Mouse (Mus musculus) urinary bladder, postnatal 4 days (tissue): ENCODE data around the gene Galnt10.
"Not testable (repeated sequence)": the region's sequence is repeated elsewhere in the genome, so short reads cannot be mapped to it uniquely, and the experiment has no call there.

Experiments used
- DNase-seq, 2 experiments: peaks; one replicate each; pipeline ENCODE4 v3.0.0; 2021 to 2022; ENCODE audit warnings: low spot score in 2 of 2

The Galnt10 gene

DNA sequence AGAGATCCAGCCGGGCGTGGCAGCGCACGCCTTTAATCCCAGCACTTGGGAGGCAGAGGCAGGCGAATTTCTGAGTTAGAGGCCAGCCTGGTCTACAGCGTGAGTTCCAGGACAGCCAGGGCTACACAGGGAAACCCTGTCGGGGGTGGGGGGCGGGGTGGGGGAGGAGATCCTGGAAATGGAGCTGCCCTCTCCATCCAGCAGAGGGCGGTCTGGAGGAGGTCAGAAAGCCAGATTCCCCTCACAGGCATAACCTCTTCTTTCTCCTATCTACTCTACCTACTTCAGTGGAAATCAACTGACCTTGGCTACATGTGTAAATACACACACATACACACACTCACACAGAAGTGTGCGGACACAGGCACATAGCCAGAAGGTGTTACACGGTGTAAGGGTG lies 180.0 kb downstream of the Galnt10 start:
- not testable (repeated sequence) for DNase-seq

GRCm38 (mm10) chr11:57827048-57827914 lies 182.0 kb downstream of the Galnt10 start:
- DNase-seq, result no peak

GRCm38 (mm10) chr11:57827915-57828545 lies 182.8 kb downstream of the Galnt10 start:
- DNase-seq, result no peak

DNA sequence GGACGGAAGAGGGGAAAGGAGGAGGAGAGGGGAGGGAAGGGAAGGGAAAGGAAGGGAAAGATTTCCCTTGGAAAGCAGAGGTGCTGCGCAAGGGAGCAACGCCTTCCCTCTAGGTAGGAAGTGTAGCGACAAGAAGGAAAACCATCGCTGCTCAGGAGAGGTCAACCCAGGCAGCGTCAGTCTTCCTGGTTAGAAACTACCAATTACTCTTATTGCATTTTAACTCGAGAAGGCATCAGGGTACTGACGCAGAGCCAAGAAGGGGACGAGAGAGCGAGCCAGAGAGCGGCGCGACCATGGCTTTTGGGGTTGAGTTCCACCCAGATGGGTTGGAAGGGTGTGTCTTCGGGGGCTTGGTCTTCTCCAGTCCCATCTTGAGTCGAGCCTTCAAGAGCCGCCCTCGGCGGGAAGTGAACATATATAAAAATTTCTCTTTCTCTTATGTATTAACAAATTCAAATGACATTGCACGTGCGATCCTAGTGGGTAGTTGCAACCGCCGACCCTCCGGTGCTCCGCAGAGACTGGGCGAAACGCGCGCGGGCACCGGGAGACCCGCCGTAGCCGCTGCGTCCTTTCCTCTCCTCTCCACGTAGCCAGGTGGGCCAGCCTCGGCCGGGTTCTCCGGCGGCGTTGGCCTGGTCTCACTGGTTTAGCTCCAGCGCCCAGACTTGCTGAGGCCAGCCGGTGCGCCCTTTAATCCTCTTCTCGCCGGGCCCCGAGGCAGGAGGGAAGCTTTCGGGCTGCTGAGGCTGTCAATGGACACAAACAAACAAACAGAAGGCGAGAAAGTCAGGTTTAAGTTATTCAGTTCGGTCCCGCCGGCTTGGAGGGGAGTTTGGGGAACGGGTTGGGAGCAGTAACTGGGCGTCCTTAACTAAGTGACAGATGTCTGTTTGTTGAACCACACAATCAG lies 184.0 kb downstream of the Galnt10 start:
- no peak for DNase-seq

GRCm38 (mm10) chr11:57829871-57830775 lies 184.9 kb downstream of the Galnt10 start:
- DNase-seq, result no peak

DNA sequence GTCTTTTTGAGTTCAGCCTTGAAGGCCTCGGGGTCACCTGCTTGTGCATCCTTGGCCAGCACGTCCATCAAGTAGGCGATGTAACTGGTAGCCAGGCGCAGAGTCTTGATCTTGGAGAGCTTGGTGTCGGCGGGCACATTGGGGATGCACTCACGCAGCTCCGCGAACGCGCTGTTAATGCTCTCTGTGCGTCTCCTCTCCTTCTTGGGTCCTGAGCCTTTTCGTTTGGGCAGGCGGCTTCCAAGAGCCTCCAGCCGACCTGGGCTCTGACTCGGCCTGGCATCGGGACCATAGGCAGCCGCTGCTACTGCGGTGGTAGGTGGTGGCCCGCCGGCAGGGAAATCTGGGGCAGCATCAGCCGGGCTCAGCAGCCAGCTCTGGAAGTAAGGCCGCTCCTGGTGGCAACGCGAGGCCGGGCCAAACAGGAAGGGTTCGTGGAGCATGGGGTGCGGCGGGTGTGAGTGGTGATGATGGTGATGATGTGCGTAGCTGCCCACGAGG lies 186.1 kb downstream of the Galnt10 start:
- DNase-seq, result no peak

DNA sequence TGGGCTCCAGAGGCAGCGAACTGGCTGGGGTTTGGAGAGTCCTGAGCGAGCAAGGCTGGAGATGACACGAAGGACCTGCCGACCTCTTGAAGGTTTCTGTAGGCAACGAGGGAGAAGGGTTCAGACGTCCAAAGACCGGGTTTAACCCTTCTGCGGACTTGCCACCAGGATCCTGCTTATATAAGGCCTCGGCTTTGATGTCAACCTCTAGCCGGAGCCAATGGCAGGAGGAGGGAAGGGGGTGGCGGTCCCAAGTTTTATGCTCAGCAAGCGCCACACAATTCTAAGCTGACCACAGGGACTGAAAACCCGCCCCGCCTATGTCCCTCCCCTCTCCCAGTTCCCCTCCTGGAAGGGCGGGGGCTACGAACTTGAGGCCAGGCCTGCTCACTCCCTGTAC lies 186.6 kb downstream of the Galnt10 start:
- DNase-seq, result no peak

GRCm38 (mm10) chr11:57832552-57833201 lies 187.4 kb downstream of the Galnt10 start, which contains the start of gene Hand1:
TSS of gene Hand1 (minus strand) at chr11:57832818.
- DNase-seq, result no peak

DNA sequence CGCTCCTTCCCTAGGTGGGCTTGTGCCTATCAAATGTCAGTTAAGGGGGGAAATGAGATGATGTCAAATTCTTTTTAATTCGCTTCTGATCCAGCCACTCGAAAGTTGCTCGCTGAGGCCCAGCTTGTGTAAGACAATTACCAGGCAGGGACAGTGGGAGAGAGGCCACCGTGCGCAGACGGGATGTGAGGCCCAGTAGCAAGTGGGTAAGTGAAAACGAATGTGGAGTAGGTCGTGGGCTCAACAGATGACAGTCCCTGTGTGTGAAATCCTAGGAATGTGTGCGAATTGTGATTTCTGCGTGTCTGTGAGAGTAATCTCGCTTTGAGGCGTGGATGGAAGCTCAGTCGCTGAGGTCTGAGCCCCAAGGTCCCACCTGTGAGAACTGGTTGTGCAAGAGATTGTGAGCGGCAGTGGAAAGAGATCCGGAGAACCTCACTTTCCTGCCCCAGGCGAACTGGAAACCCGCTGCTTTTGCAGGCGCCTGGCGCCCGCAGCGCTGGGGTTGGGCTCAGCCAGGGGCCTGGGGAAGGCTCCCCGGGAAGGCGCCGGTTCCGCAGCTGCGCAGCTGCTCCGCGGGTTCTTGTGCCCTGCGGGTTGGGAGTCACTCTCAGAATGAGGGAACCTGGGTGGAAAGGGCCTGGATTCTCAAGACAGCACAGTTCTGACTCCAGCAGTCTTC lies 188.2 kb downstream of the Galnt10 start:
- no peak for DNase-seq

DNA sequence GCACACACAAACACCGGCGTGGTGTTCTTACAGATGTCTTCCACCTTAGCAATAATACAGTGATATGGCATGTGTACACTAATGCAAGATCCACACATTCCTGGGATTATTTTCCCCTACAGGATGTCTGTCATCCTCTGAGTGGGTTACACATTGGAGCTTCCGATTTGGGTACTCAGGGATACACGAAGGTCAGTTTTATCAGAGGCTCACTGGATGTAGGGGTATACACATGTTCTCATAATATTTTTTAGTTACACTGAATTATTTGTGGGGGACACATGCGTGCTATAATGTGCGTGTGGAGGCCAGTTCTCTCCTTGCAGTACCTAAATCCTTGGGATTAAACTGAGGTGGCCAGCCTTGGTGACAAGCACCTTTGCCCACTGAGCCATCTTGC lies 188.8 kb downstream of the Galnt10 start:
- DNase-seq, result no peak

DNA sequence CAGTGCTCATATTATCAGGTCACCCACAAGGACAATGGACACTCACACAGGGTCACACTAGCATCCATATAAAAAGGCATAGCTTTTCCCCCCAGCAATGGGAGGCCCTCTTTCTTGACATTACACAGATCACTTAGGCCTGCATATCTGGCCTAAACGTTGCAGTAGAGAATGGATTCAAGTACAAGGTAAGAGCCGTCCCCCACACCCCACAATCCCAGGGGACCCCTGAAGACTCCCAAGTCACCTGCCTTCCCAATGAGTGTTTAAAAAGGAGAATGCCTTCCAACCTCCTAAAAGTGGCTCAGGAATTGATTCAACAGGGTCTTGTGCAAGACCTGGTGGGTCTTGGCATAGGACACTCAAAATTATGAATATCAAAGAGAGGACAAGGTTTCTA lies 190.1 kb downstream of the Galnt10 start:
- no peak for DNase-seq

DNA sequence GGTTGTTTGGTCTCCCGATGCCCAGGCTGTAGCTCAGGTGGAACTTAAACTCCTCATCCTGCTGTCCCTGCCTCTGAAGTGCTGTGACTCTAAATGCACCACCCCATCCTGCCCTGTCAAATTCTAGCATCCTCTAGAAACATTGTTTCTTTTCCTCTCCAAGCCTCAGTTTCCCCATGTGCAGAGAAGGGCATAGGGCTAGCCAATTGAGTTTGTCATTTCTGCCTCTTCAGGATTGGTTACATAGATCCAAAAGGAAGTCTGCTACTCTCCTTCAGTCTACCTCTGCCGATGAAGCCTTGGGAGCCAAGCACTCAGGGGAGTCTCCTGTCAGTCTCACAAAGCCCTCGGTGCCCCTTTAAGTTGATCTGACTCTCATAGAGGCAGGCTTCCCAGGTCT lies 190.7 kb downstream of the Galnt10 start:
- no peak for DNase-seq

- DNase-seq, result no peak
These were observed 191.2 kb downstream of the Galnt10 start for GRCm38 (mm10) chr11:57836401-57836800.
